Mouse (Mus musculus): ENCODE results near the gene Astn2. TPM values are rescaled to one million over a fixed set of nuclear protein-coding genes. Genes with fewer than 3 reads are reported as not detected.

Astn2 gene
- polyA plus RNA-seq, 1 experiment: 1.1 TPM

DNA sequence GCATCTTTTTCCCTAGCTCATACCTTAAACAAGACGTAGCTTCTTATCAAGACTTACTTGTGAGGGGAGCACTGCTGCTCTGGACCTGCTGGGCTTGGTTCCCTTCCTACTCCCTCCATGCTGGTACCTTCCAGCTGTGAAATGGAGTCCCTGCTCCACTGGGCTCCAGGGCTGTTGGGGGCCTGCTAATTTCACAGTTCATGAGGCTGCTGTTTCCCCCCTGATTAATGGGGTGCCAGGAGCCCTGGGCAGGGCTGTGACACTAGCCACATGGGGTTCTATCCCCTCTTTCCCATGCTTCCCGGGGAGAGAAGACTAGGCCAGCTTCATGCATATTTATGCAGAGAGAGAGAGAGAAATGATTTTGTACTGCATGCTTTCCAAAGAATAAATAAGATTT is 234.9 kb downstream of the Astn2 start:
- DNase-seq (ENCODE audit: low read depth): no peak

GRCm38 (mm10) chr4:66158714-66159113 is 245.7 kb downstream of the Astn2 start:
- DNase-seq (ENCODE audit: low read depth): no peak

GRCm38 (mm10) chr4:66157439-66158113 is 246.8 kb downstream of the Astn2 start:
- DNase-seq (ENCODE audit: low read depth): no peak

- DNase-seq (ENCODE audit: low read depth): no peak
Measured at GRCm38 (mm10) chr4:66146546-66146945, 257.9 kb downstream of the Astn2 start.

GRCm38 (mm10) chr4:66126181-66126580 is 278.2 kb downstream of the Astn2 start:
- DNase-seq (ENCODE audit: low read depth): no peak

GRCm38 (mm10) chr4:66122766-66123358 is 281.5 kb downstream of the Astn2 start:
- DNase-seq (ENCODE audit: low read depth): no peak

GRCm38 (mm10) chr4:66114243-66114642 is 290.2 kb downstream of the Astn2 start:
- no peak for DNase-seq (ENCODE audit: low read depth)

GRCm38 (mm10) chr4:66102037-66102436 is 302.4 kb downstream of the Astn2 start:
- DNase-seq (ENCODE audit: low read depth): no peak

DNA sequence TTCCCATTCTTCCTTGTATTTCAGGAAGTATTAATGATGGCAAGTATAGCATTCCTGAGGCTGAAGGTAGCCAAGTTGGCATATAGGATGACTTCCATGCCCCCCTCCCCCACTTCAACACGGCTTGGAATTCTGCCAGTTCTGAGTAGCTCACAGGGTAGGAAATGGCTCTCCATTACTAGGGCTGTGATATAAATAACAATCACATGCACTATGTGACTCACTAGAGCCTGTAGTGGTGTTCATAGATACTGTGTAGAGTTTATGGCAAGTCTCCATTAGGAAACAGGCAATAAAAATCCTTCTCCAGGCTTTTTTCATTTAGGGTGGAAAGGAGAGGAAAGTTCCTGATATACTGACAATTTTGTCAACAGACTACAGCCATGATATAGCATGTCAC is 306.8 kb downstream of the Astn2 start:
- no peak for DNase-seq (ENCODE audit: low read depth)

DNA sequence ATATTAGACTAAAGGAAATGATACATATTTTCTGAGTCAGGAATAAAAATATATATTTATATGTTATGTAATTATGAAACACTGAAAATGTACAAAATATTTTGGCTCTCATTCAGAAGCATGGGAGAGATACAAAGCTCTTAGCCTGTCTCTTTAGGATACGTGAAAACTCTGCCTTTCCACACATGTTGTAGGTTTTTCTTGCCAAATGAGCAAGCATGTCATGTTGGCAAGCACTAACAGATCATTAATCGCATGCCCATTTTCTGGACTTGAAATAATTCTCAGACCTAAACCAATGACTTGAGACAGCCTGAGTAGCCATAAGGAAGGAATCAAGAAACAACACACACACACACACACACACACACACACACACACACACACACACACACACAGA is 308.3 kb downstream of the Astn2 start:
- no peak for DNase-seq (ENCODE audit: low read depth)

- no peak for DNase-seq (ENCODE audit: low read depth)
Measured at GRCm38 (mm10) chr4:66057161-66057560, 347.2 kb downstream of the Astn2 start.

DNA sequence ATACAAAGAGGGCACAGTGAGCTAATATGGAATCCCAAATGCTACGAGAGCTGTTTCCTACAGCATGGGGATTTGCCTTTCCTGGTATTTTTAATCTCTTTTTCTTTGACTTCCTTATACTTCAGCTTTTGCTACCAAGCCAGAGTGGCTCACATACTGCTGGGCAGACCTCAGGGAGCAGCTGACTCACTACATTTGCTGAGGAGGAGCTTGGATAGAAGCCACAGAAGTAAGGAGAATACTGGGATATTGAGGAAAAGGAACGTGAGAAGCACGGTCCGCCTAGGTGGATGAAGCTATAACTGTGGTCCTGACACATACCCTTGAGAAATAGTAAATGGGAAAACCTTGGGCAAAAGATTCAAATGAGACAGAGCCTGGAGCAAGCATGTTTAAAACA is 348.7 kb downstream of the Astn2 start:
- DNase-seq (ENCODE audit: low read depth): no peak

- DNase-seq (ENCODE audit: low read depth): no peak
Measured at GRCm38 (mm10) chr4:66043014-66043672, 361.3 kb downstream of the Astn2 start.

DNA sequence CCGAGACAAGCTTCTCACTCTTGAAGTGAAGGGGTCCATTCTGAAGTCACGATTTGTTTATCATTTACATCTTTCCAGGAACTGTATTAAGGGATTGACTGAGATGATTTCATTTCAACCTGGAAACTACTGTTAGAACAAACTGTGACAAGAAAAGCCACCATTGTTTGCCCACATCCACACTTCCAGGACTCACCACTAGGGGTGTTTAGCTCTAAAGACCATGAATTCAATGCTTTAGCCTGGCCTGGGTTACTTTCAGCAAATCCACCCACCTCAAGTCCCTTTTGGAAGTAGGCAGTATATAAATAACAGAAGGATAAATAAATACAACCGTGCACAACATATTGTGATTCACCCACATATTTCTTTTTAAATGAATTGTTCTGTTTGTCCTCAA is 370.6 kb downstream of the Astn2 start:
- no peak for DNase-seq (ENCODE audit: low read depth)

DNA sequence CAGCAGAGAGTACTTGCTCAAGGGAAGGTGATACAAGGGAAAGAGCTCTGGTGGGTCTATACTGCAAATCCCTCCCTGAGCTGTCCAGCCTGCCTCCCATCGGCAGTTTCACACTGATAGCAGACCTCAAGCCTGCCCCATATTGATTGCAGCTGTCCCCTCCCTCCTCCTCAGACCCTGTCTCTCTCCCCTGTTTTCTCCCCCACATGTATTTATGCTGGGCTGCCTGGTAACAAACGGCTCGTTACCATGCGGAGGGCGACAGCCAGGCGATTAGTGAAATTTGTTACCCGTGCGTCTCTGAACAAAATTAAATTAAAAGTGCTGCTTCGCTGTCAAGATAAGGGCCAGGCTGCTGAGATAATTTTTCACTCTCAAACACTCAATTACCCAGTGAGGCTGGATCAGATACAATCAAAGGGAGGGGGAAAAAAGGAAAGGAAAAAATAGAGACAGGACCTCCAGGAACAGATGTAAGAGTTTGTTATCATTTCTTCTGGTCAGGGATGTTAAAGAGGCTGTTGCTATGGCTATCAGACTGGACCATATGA is 373.0 kb downstream of the Astn2 start:
- DNase-seq (ENCODE audit: low read depth): no peak

DNA sequence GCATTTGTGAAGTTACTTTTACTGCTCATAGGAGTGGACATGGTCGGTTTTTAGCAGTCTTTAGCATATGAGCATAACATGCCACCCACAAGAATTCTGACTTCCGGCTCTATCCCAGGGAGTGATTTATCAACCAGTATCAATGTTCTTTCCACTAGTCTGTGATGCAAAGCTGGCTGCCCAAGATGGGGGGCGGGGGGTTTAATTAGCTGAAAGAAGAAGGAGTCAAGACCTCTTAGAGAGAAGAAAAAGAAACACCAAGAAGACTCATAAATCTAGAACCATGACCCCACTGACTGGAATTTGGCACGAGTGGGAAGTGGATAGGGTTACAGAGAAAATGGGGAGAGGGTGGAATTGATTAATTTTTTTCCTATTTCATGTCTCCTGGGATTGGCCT is 374.5 kb downstream of the Astn2 start:
- DNase-seq (ENCODE audit: low read depth): no peak

DNA sequence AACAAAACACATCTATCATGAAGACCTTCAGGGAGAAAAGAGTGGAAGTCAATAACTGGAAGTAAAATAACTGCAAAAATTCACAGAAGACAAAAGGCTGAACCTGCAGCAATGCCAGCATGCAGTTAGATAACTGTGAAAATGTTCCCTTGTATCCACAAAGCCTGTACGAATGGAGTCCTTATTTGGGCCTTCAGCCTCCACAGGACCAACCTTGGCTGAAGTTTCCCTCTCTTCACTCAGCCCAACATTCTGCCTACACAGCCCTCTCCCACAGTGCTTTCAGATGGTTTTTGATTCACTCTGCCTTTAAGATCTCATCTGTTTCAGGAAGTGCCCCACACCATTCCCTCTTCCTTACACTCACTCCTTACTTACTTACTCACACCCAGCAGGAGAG is 376.5 kb downstream of the Astn2 start:
- no peak for DNase-seq (ENCODE audit: low read depth)

GRCm38 (mm10) chr4:66025393-66026062 is 378.9 kb downstream of the Astn2 start:
- DNase-seq (ENCODE audit: low read depth): no peak

- no peak for DNase-seq (ENCODE audit: low read depth)
Measured at GRCm38 (mm10) chr4:66002936-66003335, 401.5 kb downstream of the Astn2 start.

DNA sequence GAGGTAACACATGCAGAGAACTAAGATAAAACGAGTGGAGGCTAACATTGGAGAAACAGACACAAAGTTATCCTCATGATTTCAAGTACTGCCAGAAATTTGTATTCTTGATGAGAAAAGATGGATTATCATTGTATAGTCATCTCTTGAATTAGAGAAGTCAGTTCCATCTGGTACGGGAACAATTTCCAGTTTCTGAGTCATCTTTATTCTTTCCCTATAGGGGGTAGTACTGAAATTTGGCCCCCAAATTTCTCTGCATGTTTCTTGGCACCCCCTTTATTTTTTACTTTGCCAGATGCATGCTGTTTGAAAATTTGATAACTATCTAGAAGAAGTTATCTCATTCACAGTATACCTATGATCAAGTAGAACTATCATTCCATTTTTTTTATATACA is 420.8 kb downstream of the Astn2 start:
- DNase-seq (ENCODE audit: low read depth): no peak

DNA sequence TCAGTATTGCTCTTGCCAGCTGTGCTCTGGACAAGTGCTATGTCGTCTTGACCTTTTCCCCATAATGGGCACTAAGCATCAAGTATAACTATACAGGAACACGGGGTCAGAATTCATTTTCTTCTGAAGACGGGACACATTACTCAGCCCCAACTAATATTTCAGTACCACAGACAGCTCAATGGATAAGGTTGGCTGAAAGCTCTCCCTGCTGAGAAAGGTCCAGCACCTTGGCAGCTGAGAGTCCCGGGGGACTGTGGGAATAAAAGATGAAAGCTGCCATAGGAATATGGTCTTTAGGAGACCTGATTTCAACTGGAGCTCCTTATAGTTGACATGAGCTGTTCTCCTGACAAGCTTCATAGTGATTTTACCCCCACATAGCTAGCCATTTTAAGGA is 421.5 kb downstream of the Astn2 start:
- no peak for DNase-seq (ENCODE audit: low read depth)

DNA sequence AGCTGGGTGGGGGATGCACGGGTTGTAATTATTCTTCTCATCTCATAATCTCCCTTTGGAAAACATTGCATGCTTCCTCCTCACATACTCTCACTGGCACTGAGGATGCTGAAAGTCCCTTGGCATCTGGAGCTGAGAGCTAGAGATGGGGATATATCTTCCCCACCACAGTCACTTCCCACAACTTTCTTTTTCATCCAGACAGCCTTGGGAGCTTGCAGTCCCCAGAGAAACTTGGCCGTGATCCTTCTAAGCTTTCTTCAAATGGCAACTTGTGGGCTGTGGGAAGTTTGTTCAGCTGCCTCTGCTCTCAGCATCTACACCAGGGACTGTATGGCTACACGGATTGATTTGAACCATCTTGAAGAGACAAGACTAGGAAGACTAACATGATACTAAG is 428.2 kb downstream of the Astn2 start:
- DNase-seq (ENCODE audit: low read depth): no peak

GRCm38 (mm10) chr4:65972395-65972794 is 432.0 kb downstream of the Astn2 start:
- DNase-seq (ENCODE audit: low read depth): no peak

Data from gonadal fat pad, adult 2 months (tissue).